Mouse (Mus musculus) midbrain, embryonic 13.5 days (tissue): Measurements from ENCODE around the gene Tbp. TPM values are rescaled to one million over a fixed set of nuclear protein-coding genes. Genes with fewer than 3 reads are reported as not detected.
"Not testable (repeated sequence)": the region's sequence is repeated elsewhere in the genome, so short reads cannot be mapped to it uniquely, and the experiment has no call there.

ENCODE experiments used
- ATAC-seq: fragments of 200-750 bp; cut with Nextera tagmentation; 2 replicates; pipeline ENCODE4 v1.8.0; 2017; ENCODE audit warnings: mild to moderate bottlenecking, moderate TSS enrichment, moderate library complexity
- H3K27ac ChIP-seq: fragments of 300-500 bp; sonication (generic); 2 replicates; pipeline ENCODE4 v1.5.1; 2015; ENCODE audit warnings: inconsistent platforms, mild to moderate bottlenecking, moderate library complexity
- H3K27me3 ChIP-seq: fragments of 300-500 bp; sonication (generic); 2 replicates; pipeline ENCODE4 v1.6.1; 2015; ENCODE audit warnings: mild to moderate bottlenecking, inconsistent platforms
- H3K36me3 ChIP-seq: fragments of 300-500 bp; sonication (generic); 2 replicates; pipeline ENCODE4 v1.6.1; 2015; ENCODE audit warnings: mild to moderate bottlenecking, inconsistent platforms
- H3K4me1 ChIP-seq: fragments of 300-500 bp; sonication (generic); replicated peaks from 2 replicates; pipeline ENCODE4 v1.6.1; 2015; ENCODE audit warnings: inconsistent platforms
- H3K4me2 ChIP-seq: fragments of 300-500 bp; sonication (generic); replicated peaks from 2 replicates; pipeline ENCODE4 v1.6.1; 2015; ENCODE audit warnings: moderate library complexity, mild to moderate bottlenecking, inconsistent platforms
- H3K4me3 ChIP-seq: fragments of 300-500 bp; sonication (generic); replicated peaks from 2 replicates; pipeline ENCODE4 v1.5.1; 2015; ENCODE audit warnings: mild to moderate bottlenecking, inconsistent platforms
- H3K9ac ChIP-seq: fragments of 300-500 bp; sonication (generic); replicated peaks from 2 replicates; pipeline ENCODE4 v1.6.1; 2015; ENCODE audit warnings: mild to moderate bottlenecking, inconsistent platforms
- H3K9me3 ChIP-seq: fragments of 300-500 bp; sonication (generic); 2 replicates; pipeline ENCODE4 v1.6.1; 2016; ENCODE audit warnings: mild to moderate bottlenecking, inconsistent platforms
- WGBS: fragments of 180-500 bp; shearing (Covaris S2); methylation state at CpG from one replicate; pipeline ENCODE4 v1.1.7; 2015; 5-methylcytosine and 5-hydroxymethylcytosine counted together
- polyA plus RNA-seq: library from polyadenylated mRNA; unstranded; fragments of >200 nt; fragmentation: Nextera tagmentation; extraction: Ambion mirVana; gene quantifications from 2 replicates; pipeline ENCODE4 v1.2.1, GENCODE M21; 2015

Tbp gene
- polyA plus RNA-seq, 1 experiment from 2014 or later: 74.9 TPM

GRCm38 (mm10) chr17:15518186-15518585 is 18.5 kb downstream of the Tbp start:
- Histone ChIP-seq H3K27ac (no peak overlapping the region), H3K27me3 (no peaks in the 10 kb centered on the region), H3K4me2 (no peak overlapping the region), H3K36me3 (peaks cover 89% of the 10 kb centered on the region), H3K4me1 (no peaks in the 10 kb centered on the region), H3K9me3 (no peaks in the 10 kb centered on the region), H3K9ac (no peak overlapping the region), H3K4me3 (no peak overlapping the region)
- no peak for ATAC-seq
- 98% methylated on average over 5 of the region's 5 CpGs for WGBS

DNA sequence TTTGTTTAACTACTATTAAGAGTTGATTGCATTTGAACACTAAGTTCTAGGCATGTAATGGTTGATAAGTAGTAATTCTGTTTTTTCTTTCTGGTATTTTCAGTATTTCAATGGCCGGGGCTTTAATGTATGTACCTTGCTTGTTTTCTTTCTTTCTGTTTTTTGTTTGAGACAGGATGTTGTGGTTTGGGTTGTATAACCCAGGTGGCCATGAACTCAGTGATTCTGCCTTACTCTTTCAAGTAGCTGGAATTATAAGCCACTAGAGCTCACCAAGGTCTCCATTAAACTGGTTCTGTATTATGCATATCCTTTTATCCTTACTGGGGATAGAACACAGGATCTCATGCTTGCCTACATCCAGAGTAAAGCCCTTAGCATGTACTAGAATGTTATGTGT is 19.1 kb downstream of the Tbp start:
- peaks cover 87% of the 10 kb centered on the region for H3K36me3 ChIP-seq
- no peak overlapping the region for H3K27ac ChIP-seq
- ATAC-seq: no peak
- no peak overlapping the region for H3K9ac ChIP-seq
- no peaks in the 10 kb centered on the region for H3K27me3 ChIP-seq
- no peak overlapping the region for H3K4me3 ChIP-seq
- 100% methylated on average over 1 of the region's 1 CpGs for WGBS
- H3K4me1 ChIP-seq: no peaks in the 10 kb centered on the region
- H3K4me2 ChIP-seq: no peak overlapping the region
- no peaks in the 10 kb centered on the region for H3K9me3 ChIP-seq

GRCm38 (mm10) chr17:15526304-15526703 is 26.6 kb downstream of the Tbp start:
- Histone ChIP-seq H3K36me3 (peaks cover 36% of the 10 kb centered on the region), H3K27ac (no peak overlapping the region), H3K9ac (peak overlapping the region; percentile 94), H3K4me1 (peaks cover 26% of the 10 kb centered on the region), H3K4me3 (peak overlapping the region; percentile 88), H3K9me3 (no peaks in the 10 kb centered on the region), H3K4me2 (peak overlapping the region; percentile 62), H3K27me3 (no peaks in the 10 kb centered on the region)
- no peak for ATAC-seq
- WGBS: 14% methylated on average over 10 of the region's 10 CpGs

GRCm38 (mm10) chr17:15526986-15527810 is 27.5 kb downstream of the Tbp start, which contains the start of gene Pdcd2:
Gene Pdcd2 (minus strand): TSS chr17:15527301.
- Histone ChIP-seq H3K27me3 (no peaks in the 10 kb centered on the region), H3K9ac (peak within 1 kb of the TSS; percentile 94), H3K9me3 (no peaks in the 10 kb centered on the region), H3K36me3 (peaks cover 28% of the 10 kb centered on the region), H3K27ac (peak within 1 kb of the TSS; percentile 88), H3K4me1 (peaks cover 26% of the 10 kb centered on the region), H3K4me2 (peak within 1 kb of the TSS; percentile 62), H3K4me3 (peak within 1 kb of the TSS; percentile 88)
- 1% methylated on average over 50 of the region's 55 CpGs for WGBS
- ATAC-seq: peak; percentile 99

DNA sequence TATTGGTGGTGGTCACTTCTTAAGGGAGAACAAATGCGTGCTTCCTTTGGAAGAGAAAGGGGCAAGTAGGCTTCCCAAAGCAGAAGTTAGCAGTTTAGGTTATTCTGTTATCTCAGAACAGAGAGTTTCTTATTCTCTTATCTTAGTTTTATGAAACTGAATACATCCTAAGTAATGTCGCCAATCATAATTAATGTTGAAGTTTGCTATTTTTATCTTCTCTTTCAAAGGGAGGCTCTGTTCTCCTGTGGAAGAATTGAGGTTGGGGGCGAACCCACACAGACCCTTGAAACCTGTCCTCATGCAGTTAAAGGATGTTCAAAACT is 28.1 kb downstream of the Tbp start:
- peaks cover 24% of the 10 kb centered on the region for H3K36me3 ChIP-seq
- no peak overlapping the region for H3K27ac ChIP-seq
- peak overlapping the region; percentile 94 for H3K9ac ChIP-seq
- peaks cover 26% of the 10 kb centered on the region for H3K4me1 ChIP-seq
- 59% methylated on average over 3 of the region's 3 CpGs for WGBS
- no peaks in the 10 kb centered on the region for H3K27me3 ChIP-seq
- H3K9me3 ChIP-seq: no peaks in the 10 kb centered on the region
- H3K4me3 ChIP-seq: peak overlapping the region; percentile 88
- peak overlapping the region; percentile 62 for H3K4me2 ChIP-seq
- no peak for ATAC-seq

DNA sequence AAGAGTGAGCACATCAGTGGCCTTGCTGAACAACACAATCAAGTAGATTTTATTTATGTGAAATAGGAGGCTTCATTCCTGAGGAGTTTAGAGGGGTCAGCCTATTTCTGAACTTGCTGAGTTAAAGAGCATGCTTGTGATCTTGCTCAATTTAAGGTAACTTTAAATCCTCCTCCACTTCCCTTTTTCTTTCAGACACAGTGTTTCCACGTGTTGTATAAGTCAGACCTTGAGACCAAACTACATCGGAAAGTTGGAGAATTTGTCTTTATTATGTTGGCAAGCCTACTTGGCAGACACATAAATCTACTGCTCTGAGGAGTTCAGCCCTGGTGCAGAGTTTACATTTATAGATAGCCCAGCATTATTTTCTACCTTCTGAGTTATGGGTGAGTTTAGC is 29.2 kb downstream of the Tbp start:
- Histone ChIP-seq H3K27ac (no peak overlapping the region), H3K4me3 (no peak overlapping the region), H3K36me3 (peaks cover 17% of the 10 kb centered on the region), H3K4me2 (no peak overlapping the region), H3K9ac (no peak overlapping the region), H3K27me3 (no peaks in the 10 kb centered on the region), H3K9me3 (no peaks in the 10 kb centered on the region), H3K4me1 (peaks cover 26% of the 10 kb centered on the region)
- no peak for ATAC-seq
- 76% methylated on average over 2 of the region's 2 CpGs for WGBS

GRCm38 (mm10) chr17:15530141-15530540 is 30.5 kb downstream of the Tbp start:
- peaks cover 26% of the 10 kb centered on the region for H3K4me1 ChIP-seq
- peaks cover 3% of the 10 kb centered on the region for H3K27me3 ChIP-seq
- no peaks in the 10 kb centered on the region for H3K9me3 ChIP-seq
- H3K4me2 ChIP-seq: no peak overlapping the region
- no peak for ATAC-seq
- no peak overlapping the region for H3K4me3 ChIP-seq
- no peak overlapping the region for H3K9ac ChIP-seq
- H3K36me3 ChIP-seq: peaks cover 4% of the 10 kb centered on the region
- H3K27ac ChIP-seq: no peak overlapping the region
- WGBS: 1% methylated on average over 5 of the region's 5 CpGs

DNA sequence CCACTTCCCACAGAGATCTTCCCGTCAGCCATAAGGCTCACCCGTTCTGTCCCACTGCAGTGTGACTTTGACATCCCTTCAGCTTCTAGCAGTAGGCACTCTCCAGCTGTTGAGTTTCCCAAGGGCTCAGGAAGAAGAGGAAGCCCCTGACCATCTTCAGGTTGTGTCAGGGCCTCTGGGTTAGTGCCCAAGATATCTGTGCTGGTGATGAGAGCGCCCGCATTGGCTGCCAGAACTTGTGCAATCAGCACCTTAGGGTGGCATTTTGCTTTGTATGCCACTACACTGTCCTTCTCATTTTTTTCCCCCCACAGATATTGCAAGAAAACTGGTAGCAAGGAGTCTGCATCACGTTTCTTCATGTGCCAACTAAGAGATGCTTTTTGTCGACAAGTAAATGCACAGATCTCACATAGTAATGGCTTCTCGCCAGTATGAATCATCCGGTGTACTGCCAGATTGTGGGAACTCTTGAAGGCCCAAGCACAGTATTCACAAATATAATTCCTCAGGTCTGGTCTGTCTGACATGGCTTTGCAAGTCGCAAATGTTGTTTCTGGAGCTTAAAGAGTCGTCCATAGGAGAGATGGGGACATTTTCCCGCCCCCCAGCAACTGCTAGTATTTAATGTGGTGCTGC is 35.6 kb downstream of the Tbp start:
- no peaks in the 10 kb centered on the region for H3K36me3 ChIP-seq
- no peak overlapping the region for H3K9ac ChIP-seq
- no peak overlapping the region for H3K4me2 ChIP-seq
- no peak overlapping the region for H3K4me3 ChIP-seq
- H3K9me3 ChIP-seq: no peaks in the 10 kb centered on the region
- H3K27ac ChIP-seq: no peak overlapping the region
- WGBS: 73% methylated on average over 11 of the region's 11 CpGs
- 0 out of 2 replicates have a peak, but pooled peaks cover 3% of the 10 kb centered on the region for H3K4me1 ChIP-seq
- no peak for ATAC-seq
- peaks cover 18% of the 10 kb centered on the region for H3K27me3 ChIP-seq

DNA sequence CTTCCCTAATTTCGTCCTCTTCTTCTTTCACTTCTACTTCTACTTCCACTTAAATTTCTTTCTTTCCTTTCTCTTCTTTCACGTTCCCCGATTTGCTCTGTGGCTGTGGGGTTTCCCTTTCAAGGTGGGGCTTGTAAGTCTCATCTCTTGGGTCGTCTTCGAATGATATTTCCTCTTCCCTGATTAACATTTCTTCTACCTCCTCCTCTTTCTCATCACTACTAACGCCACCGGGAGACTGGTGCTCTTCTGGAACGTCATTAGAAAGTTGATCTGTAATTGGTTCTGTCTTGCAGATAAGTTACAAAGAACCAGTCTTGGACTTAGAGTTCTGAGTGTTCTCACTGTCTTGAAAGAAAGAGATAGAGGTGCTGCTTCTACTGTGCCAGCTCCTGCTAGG is 36.3 kb downstream of the Tbp start:
- no peak for ATAC-seq
- no peaks in the 10 kb centered on the region for H3K9me3 ChIP-seq
- peak overlapping the region; percentile 88 for H3K4me2 ChIP-seq
- H3K4me1 ChIP-seq: 0 out of 2 replicates have a peak, but pooled peaks cover 3% of the 10 kb centered on the region
- H3K4me3 ChIP-seq: peak overlapping the region; percentile 51
- H3K27me3 ChIP-seq: peaks cover 18% of the 10 kb centered on the region
- H3K36me3 ChIP-seq: no peaks in the 10 kb centered on the region
- peak overlapping the region; percentile 73 for H3K9ac ChIP-seq
- 18% methylated on average over 8 of the region's 8 CpGs for WGBS
- no peak overlapping the region for H3K27ac ChIP-seq

DNA sequence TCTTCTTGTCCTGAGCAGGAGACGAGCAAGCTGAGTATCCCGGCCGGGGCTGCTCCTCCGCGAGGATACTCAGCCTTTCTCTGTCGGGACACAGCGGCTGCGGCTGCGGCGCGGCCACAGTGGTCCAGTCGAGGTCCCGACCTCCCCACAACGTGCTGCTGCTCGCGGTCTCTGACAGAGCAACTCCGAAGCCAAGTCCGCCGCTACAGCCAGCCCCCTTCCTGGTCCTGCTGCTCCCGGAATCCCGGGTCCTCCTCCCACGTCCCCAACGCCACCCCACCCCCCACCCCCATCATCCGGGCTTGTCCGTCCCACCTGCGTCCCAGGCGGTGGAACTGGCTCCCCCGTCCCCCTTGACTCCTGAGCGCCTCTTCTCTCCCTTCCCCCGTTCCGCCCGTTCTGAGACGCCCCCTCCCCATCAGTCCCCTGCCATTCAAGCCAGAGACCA is 36.8 kb downstream of the Tbp start:
- WGBS: 1% methylated on average over 33 of the region's 33 CpGs
- Histone ChIP-seq H3K4me2 (peak overlapping the region; percentile 88), H3K9me3 (no peaks in the 10 kb centered on the region), H3K9ac (peak overlapping the region; percentile 73), H3K4me3 (peak overlapping the region; percentile 51), H3K4me1 (0 out of 2 replicates have a peak, but pooled peaks cover 3% of the 10 kb centered on the region), H3K36me3 (no peaks in the 10 kb centered on the region), H3K27ac (no peak overlapping the region), H3K27me3 (peaks cover 18% of the 10 kb centered on the region)
- peak; percentile 67 for ATAC-seq

- 75% methylated on average over 4 of the region's 4 CpGs for WGBS
- ATAC-seq: no peak
Measured at GRCm38 (mm10) chr17:15540309-15540708, 40.6 kb downstream of the Tbp start.

DNA sequence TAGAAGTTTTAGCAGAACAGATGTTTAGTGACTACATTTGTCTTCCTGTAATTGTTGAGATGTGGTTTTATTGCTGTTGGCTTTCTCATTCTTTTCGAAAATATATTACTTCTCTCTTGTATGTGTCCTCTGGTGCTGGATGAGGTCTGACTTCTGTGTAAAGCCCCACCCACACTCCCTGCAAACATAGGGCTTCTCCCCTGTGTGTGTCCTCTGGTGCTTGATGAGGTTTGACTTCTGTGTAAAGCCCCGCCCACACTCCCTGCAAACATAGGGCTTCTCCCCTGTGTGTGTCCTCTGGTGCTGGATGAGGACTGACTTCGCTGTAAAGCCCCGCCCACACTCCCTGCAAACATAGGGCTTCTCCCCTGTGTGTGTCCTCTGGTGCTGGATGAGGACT is 44.2 kb downstream of the Tbp start:
- ATAC-seq, H3K36me3 ChIP-seq, H3K9ac ChIP-seq, H3K4me3 ChIP-seq, H3K4me2 ChIP-seq, H3K9me3 ChIP-seq, H3K4me1 ChIP-seq, H3K27ac ChIP-seq, H3K27me3 ChIP-seq: not testable (repeated sequence)
- 70% methylated on average over 4 of the region's 4 CpGs for WGBS

More at GRCm38 (mm10) chr17:15540309-15540708, 40.6 kb downstream of the Tbp start:
- peaks cover 4% of the 10 kb centered on the region; the same call in 1 of the 2 replicates for H3K36me3 ChIP-seq
- no peak overlapping the region for H3K27ac ChIP-seq
- 0 out of 2 replicates have a peak, but pooled peaks cover 3% of the 10 kb centered on the region for H3K4me1 ChIP-seq
- no peak overlapping the region for H3K9ac ChIP-seq
- H3K4me2 ChIP-seq: no peak overlapping the region
- H3K27me3 ChIP-seq: peaks cover 13% of the 10 kb centered on the region
- no peak overlapping the region for H3K4me3 ChIP-seq
- H3K9me3 ChIP-seq: no peaks in the 10 kb centered on the region
